Mouse (Mus musculus): ENCODE measurements at regions not wholly inside any gene's neighbourhood (a gene's known extent, or its start where the extent isn't known, plus 50 kb on each side); places are given as distances from the start of the nearest gene placed in this dataset.

- no peak overlapping the region for H3K4me3 ChIP-seq (replicated peaks)
- H3K9ac ChIP-seq (replicated peaks): no peak overlapping the region
- no peaks in the 10 kb centered on the region for H3K36me3 ChIP-seq
- H3K9me3 ChIP-seq: no peaks in the 10 kb centered on the region
- no peak for ATAC-seq (ENCODE audit: insufficient number of reproducible peaks, insufficient read depth, low FRiP score, low TSS enrichment, low read depth)
- H3K27me3 ChIP-seq: no peaks in the 10 kb centered on the region
- 79% methylated on average over 4 of the region's 4 CpGs for WGBS
- peaks cover 13% of the 10 kb centered on the region for H3K4me1 ChIP-seq (replicated peaks)
- no peak overlapping the region for H3K4me2 ChIP-seq
- H3K27ac ChIP-seq: no peak overlapping the region
These were observed 362.0 kb downstream of the Fat4 start for GRCm38 (mm10) chr3:39248712-39249111.

GRCm38 (mm10) chr3:39249224-39249892, 362.6 kb downstream of the Fat4 start:
- Histone ChIP-seq H3K4me3 (replicated peaks) (no peak overlapping the region), H3K9me3 (no peaks in the 10 kb centered on the region), H3K9ac (replicated peaks) (no peak overlapping the region), H3K4me2 (no peak overlapping the region; the same call in 1 of the 2 replicates), H3K27ac (no peak overlapping the region; the same call in 1 of the 2 replicates), H3K27me3 (no peaks in the 10 kb centered on the region), H3K36me3 (no peaks in the 10 kb centered on the region), H3K4me1 (replicated peaks) (peaks cover 13% of the 10 kb centered on the region)
- WGBS: 44% methylated on average over 4 of the region's 4 CpGs
- ATAC-seq (ENCODE audit: insufficient number of reproducible peaks, insufficient read depth, low FRiP score, low TSS enrichment, low read depth): no peak

- no peak for ATAC-seq (ENCODE audit: insufficient number of reproducible peaks, insufficient read depth, low FRiP score, low TSS enrichment, low read depth)
- WGBS: 88% methylated on average over 1 of the region's 1 CpGs
- H3K4me1 ChIP-seq (replicated peaks): peaks cover 13% of the 10 kb centered on the region
These were observed 366.3 kb downstream of the Fat4 start for GRCm38 (mm10) chr3:39253076-39253475.

DNA sequence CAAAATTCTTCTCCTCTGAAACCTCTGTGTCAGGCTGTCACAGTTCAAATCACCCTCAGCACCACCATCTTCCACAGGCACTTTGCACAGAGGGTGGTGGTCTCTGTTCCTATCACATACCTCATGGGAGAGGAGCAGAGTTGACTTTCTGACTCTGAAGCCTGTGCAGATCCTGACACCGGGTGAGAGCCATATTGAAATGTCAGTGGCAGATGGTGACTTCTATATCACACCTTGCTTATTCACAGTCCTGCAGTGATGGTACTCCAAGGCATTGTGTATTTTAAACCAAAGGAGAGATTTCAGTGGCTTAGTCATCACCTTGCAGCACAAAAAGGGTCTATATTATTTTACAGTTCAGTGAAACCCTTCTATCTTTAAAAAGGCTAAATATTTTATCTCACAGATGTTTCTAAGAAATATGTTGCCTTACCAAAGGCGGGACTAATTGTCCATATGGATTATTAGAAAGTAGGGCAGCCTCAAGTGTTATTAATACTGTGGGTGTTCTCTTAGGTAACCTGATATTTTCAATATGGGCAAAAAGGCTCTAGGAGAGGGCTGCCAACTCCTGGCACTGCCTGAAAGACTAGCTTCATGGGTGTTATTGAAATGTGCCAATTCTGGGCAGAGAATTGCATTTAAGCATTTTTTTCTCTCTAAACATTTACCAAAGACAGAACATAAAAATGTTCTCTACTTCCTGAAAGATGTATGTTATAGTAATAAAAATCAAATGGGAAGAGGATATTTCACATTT, 378.1 kb downstream of the Fat4 start:
- ATAC-seq (ENCODE audit: insufficient number of reproducible peaks, insufficient read depth, low FRiP score, low TSS enrichment, low read depth): no peak
- Histone ChIP-seq H3K4me2 (no peak overlapping the region), H3K27me3 (peaks cover 3% of the 10 kb centered on the region), H3K27ac (no peak overlapping the region), H3K4me1 (replicated peaks) (no peaks in the 10 kb centered on the region), H3K9ac (replicated peaks) (no peak overlapping the region), H3K9me3 (no peaks in the 10 kb centered on the region; the same call in 1 of the 2 replicates), H3K36me3 (no peaks in the 10 kb centered on the region), H3K4me3 (replicated peaks) (no peak overlapping the region)
- 70% methylated on average over 2 of the region's 2 CpGs for WGBS

More at GRCm38 (mm10) chr3:39253076-39253475, 366.3 kb downstream of the Fat4 start:
- no peak overlapping the region for H3K4me3 ChIP-seq (replicated peaks)
- H3K27me3 ChIP-seq: no peaks in the 10 kb centered on the region
- no peak overlapping the region for H3K4me2 ChIP-seq
- no peak overlapping the region for H3K27ac ChIP-seq
- H3K9me3 ChIP-seq: no peaks in the 10 kb centered on the region
- H3K9ac ChIP-seq (replicated peaks): no peak overlapping the region
- H3K36me3 ChIP-seq: no peaks in the 10 kb centered on the region

GRCm38 (mm10) chr3:39265606-39266005, 378.9 kb downstream of the Fat4 start:
- Histone ChIP-seq H3K4me2 (no peak overlapping the region), H3K4me1 (replicated peaks) (no peaks in the 10 kb centered on the region), H3K27me3 (peaks cover 3% of the 10 kb centered on the region), H3K9me3 (no peaks in the 10 kb centered on the region; the same call in 1 of the 2 replicates), H3K27ac (no peak overlapping the region), H3K9ac (replicated peaks) (no peak overlapping the region), H3K36me3 (no peaks in the 10 kb centered on the region), H3K4me3 (replicated peaks) (no peak overlapping the region)
- whole genome bisulfite sequencing: 92% methylated on average over 1 of the region's 1 CpGs
- no peak for ATAC-seq (ENCODE audit: insufficient number of reproducible peaks, insufficient read depth, low FRiP score, low TSS enrichment, low read depth)

GRCm38 (mm10) chr3:39269388-39269787, 382.6 kb downstream of the Fat4 start:
- Histone ChIP-seq H3K36me3 (no peaks in the 10 kb centered on the region), H3K27ac (no peak overlapping the region), H3K9me3 (no peaks in the 10 kb centered on the region; the same call in 1 of the 2 replicates), H3K4me1 (replicated peaks) (peaks cover 14% of the 10 kb centered on the region; the same call in 1 of the 2 replicates), H3K4me3 (replicated peaks) (no peak overlapping the region), H3K4me2 (no peak overlapping the region), H3K27me3 (peaks cover 3% of the 10 kb centered on the region), H3K9ac (replicated peaks) (no peak overlapping the region)
- ATAC-seq (ENCODE audit: insufficient number of reproducible peaks, insufficient read depth, low FRiP score, low TSS enrichment, low read depth): no peak
- WGBS: 88% methylated on average over 3 of the region's 3 CpGs

- H3K4me1 ChIP-seq (replicated peaks): peaks cover 14% of the 10 kb centered on the region; the same call in 1 of the 2 replicates
- no peak for ATAC-seq (ENCODE audit: insufficient number of reproducible peaks, insufficient read depth, low FRiP score, low TSS enrichment, low read depth)
- 90% methylated on average over 1 of the region's 1 CpGs for WGBS
- no peaks in the 10 kb centered on the region; the same call in 1 of the 2 replicates for H3K27me3 ChIP-seq
- no peak overlapping the region for H3K4me2 ChIP-seq
- no peak overlapping the region for H3K27ac ChIP-seq
- no peaks in the 10 kb centered on the region; the same call in 1 of the 2 replicates for H3K9me3 ChIP-seq
- no peak overlapping the region for H3K4me3 ChIP-seq (replicated peaks)
- no peaks in the 10 kb centered on the region for H3K36me3 ChIP-seq
- H3K9ac ChIP-seq (replicated peaks): no peak overlapping the region
These were observed 385.9 kb downstream of the Fat4 start for GRCm38 (mm10) chr3:39272616-39273015.

DNA sequence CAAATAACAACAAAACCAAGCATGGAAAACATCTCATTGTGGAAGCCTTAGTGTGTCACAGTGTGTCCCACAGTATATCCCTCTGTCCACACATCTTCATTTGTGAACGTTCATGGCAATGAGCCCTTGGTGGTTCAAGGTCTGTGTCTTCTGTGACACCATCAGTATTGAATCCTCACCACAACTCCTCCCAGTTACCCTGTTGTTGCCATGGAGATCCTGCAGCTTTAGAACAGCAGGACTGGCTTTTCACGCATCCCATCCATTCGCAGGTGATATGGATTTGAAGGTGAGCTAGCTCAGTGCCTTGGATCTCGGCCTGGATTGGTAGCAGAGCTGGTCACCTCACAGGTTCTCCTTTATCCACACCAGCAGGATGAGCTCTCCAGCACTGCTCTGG, 390.2 kb downstream of the Fat4 start:
- Histone ChIP-seq H3K4me1 (replicated peaks) (peaks cover 7% of the 10 kb centered on the region; the same call in 1 of the 2 replicates), H3K4me3 (replicated peaks) (no peak overlapping the region), H3K27me3 (no peaks in the 10 kb centered on the region), H3K9ac (replicated peaks) (no peak overlapping the region), H3K36me3 (no peaks in the 10 kb centered on the region), H3K9me3 (no peaks in the 10 kb centered on the region), H3K27ac (no peak overlapping the region), H3K4me2 (no peak overlapping the region)
- ATAC-seq (ENCODE audit: insufficient number of reproducible peaks, insufficient read depth, low FRiP score, low TSS enrichment, low read depth): no peak
- WGBS: 85% methylated on average over 4 of the region's 4 CpGs

DNA sequence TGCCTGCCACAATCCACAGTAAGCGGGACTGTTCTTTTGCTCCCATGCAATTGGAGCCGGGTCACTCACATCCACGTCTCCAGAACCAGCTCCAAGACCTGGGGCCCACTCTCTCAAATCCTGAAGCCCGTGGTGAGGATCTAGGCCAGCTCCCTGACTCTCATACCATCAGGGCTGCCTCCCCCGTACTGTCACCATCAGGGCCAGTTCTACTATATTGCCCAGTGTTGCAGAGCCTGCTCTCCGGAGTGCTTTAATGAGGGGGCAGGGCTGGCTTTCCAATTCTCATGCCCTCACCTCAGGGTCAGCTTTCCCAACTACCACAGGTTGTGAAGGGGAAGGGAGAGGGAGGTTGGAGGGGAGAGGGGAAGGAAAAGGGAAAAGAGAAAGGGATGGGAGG, 390.6 kb downstream of the Fat4 start:
- H3K9me3 ChIP-seq: no peaks in the 10 kb centered on the region
- ATAC-seq (ENCODE audit: insufficient number of reproducible peaks, insufficient read depth, low FRiP score, low TSS enrichment, low read depth): no peak
- H3K27me3 ChIP-seq: no peaks in the 10 kb centered on the region
- 69% methylated on average over 6 of the region's 6 CpGs for WGBS
- no peaks in the 10 kb centered on the region for H3K36me3 ChIP-seq
- H3K4me2 ChIP-seq: no peak overlapping the region
- H3K4me3 ChIP-seq (replicated peaks): no peak overlapping the region
- no peak overlapping the region for H3K9ac ChIP-seq (replicated peaks)
- no peak overlapping the region for H3K27ac ChIP-seq
- peaks cover 6% of the 10 kb centered on the region; the same call in 1 of the 2 replicates for H3K4me1 ChIP-seq (replicated peaks)

DNA sequence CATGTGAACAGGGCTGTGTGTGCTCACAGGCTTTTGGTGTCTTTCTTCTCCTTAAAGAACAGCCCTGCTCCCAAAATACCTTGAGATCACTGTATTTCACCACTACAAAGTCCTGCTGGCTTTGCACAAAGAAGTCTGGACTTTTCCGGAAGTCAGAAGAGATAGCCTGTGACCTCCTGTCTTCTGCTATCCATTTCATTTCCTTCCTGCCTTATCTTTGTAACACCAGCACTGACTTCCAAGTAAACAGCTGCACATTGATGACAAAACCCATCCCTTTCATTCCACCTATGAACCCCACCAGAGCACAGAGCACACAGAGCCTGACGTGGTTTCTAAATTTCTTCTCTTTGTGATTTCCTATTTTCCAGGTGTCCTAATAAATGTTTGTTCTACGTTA, 408.5 kb downstream of the Fat4 start:
- Histone ChIP-seq H3K27me3 (no peaks in the 10 kb centered on the region), H3K9ac (replicated peaks) (no peak overlapping the region), H3K27ac (no peak overlapping the region), H3K4me2 (no peak overlapping the region), H3K9me3 (no peaks in the 10 kb centered on the region), H3K36me3 (no peaks in the 10 kb centered on the region), H3K4me3 (replicated peaks) (no peak overlapping the region), H3K4me1 (replicated peaks) (peaks cover 26% of the 10 kb centered on the region)
- 73% methylated on average over 3 of the region's 3 CpGs for whole genome bisulfite sequencing
- no peak for ATAC-seq (ENCODE audit: insufficient number of reproducible peaks, insufficient read depth, low FRiP score, low TSS enrichment, low read depth)

DNA sequence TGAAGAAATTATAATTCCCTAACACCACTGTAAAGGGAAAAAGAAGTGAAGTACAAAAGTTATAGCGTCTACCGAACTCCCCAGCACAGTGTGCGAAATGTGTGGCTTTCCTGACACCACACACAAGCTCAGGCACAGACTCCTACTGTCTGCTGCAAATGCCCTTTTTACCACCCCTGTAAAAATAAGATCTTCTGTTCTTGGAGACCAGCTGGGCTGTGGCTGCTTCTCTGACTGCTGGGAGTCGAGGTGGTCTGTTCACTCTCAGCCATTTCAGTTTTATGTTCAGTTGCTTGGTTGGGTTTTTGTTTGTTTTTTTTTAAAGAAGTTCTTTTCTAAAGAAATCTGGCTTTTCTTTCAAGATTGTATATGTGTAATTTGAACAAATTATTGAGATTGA, 409.5 kb downstream of the Fat4 start:
- H3K4me2 ChIP-seq: no peak overlapping the region
- no peaks in the 10 kb centered on the region for H3K9me3 ChIP-seq
- H3K9ac ChIP-seq (replicated peaks): no peak overlapping the region
- ATAC-seq (ENCODE audit: insufficient number of reproducible peaks, insufficient read depth, low FRiP score, low TSS enrichment, low read depth): no peak
- peaks cover 26% of the 10 kb centered on the region for H3K4me1 ChIP-seq (replicated peaks)
- no peaks in the 10 kb centered on the region for H3K27me3 ChIP-seq
- no peaks in the 10 kb centered on the region for H3K36me3 ChIP-seq
- H3K27ac ChIP-seq: no peak overlapping the region
- 32% methylated on average over 4 of the region's 4 CpGs for WGBS
- H3K4me3 ChIP-seq (replicated peaks): no peak overlapping the region

All from limb, embryonic 12.5 days (tissue).